Mouse (Mus musculus): ENCODE data around the gene Imp3. TPM values are rescaled to one million over a fixed set of nuclear protein-coding genes. Genes with fewer than 3 reads are reported as not detected.
"Not testable (repeated sequence)": the region's sequence is repeated elsewhere in the genome, so short reads cannot be mapped to it uniquely, and the experiment has no call there.

The Imp3 gene
- polyA plus RNA-seq, 1 experiment from 2014 or later: 42.0 TPM

DNA sequence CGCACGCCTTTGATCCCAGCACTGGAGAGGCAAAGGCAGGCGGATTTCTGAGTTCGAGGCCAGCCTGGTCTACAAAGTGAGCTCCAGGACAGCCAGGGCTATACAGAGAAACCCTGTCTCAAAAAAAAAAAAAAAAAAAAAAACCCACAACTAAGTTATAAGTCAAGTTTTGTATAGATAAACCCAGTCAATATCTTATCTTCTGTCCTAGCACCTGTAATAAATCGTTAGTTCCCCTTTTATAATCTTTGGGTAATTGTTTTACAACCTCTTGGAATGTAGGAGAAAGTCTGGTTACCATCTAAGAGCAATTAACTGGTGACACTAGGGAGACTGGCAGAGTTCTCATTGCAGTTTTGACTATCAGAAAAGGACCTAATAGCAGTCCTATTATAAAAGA is 11.4 kb downstream of the Imp3 start:
- ATAC-seq (ENCODE audit: low read depth); H3K4me2 ChIP-seq (ENCODE audit: low read depth, low read length); H3K4me3 ChIP-seq (ENCODE audit: low read depth, low read length); H3K9ac ChIP-seq (ENCODE audit: low read depth, low read length); H3K9me3 ChIP-seq (replicated peaks; ENCODE audit: control insufficient read depth, low read length); H3K27ac ChIP-seq (ENCODE audit: low read length); H3K36me3 ChIP-seq (ENCODE audit: control insufficient read depth, insufficient read depth); H3K27me3 ChIP-seq (ENCODE audit: control insufficient read depth, insufficient read depth, low read depth, low read length): not testable (repeated sequence)
- H3K4me1 ChIP-seq (ENCODE audit: control insufficient read depth, low read depth, low read length): peaks cover 13% of the 10 kb centered on the region
- WGBS (ENCODE audit: insufficient replicate concordance): 53% methylated on average over 5 of the region's 5 CpGs

DNA sequence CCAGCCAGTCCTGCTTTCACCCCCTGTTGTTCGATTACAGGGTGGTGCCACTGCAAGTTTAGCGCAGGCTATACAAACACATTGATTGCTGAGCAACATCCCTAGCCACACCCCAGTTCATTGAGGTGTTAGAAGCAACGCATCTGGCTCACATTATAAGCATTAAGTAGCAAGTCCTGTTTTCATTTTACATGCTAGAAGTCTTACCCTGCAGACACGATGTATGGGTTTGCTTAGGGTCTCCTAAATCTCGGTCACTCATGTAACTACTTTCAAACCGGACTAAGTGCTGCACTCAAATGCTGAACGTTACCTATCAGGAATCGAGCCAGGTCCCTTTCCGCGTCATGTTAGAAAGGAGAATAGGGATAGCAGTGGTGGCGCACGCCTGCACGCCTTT is 12.5 kb downstream of the Imp3 start:
- H3K27ac ChIP-seq (ENCODE audit: low read length): no peak overlapping the region

DNA sequence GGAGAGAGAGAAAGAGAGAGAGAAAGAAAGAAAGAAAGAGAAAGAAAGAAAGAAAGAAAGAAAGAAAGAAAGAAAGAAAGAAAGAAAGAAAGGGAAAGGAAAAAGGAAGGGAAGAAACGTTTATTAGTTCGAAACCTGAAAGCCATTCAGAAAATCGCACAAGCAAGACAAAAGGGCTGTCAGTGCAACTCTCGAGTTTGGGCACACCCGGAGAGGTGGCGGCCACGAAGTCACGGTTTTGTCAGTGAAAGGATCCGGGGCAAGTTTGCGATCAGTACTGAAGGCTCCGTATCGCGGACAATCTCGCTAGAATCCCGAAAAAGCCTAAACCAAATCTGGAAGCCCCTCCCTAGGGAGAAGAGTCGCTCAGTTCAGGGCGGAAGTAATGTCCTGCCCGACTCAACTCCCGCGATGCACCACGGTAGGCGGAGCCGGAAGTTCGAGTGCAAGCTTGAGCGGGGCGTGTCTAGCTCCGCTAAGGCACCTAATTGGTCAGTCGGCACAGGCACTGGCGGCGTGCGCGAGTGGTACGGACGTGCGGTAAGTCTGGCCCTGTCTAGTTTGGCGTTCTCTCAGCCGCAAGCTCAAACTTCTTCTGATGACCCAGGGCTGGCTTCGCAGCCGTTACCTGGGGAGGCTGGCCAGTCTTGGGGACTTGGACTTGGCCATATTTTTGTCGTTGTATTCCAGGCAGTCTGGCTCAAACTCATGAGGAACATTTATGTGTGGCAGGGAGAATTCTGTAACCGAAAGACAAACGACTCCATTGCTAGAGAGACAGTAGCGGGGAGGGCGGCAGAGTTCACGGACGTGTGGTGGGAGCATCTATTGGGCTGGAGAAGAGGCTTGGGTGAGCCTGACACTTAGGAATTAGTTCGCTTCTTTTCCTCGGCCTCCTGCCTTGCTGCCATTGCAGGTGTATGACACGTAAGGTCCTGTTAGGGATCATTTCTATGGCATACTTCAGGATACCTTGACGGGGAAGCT is 13.4 kb downstream of the Imp3 start, which contains the start of gene Snupn:
TSS of gene Snupn (plus strand) at position 465 of the 987 bp plus-strand sequence.
- Histone ChIP-seq H3K4me2 (ENCODE audit: low read depth, low read length) (peak within 1 kb of the TSS; percentile 70), H3K4me3 (ENCODE audit: low read depth, low read length) (peak within 1 kb of the TSS; percentile 84), H3K4me1 (ENCODE audit: control insufficient read depth, low read depth, low read length) (peaks cover 13% of the 10 kb centered on the region), H3K27me3 (ENCODE audit: control insufficient read depth, insufficient read depth, low read depth, low read length) (no peaks in the 10 kb centered on the region), H3K9ac (ENCODE audit: low read depth, low read length) (peak within 1 kb of the TSS; percentile 79), H3K36me3 (ENCODE audit: control insufficient read depth, insufficient read depth) (no peaks in the 10 kb centered on the region), H3K9me3 (replicated peaks; ENCODE audit: control insufficient read depth, low read length) (no peaks in the 10 kb centered on the region), H3K27ac (ENCODE audit: low read length) (peak within 1 kb of the TSS; percentile 87)
- peak; percentile 100 for ATAC-seq (ENCODE audit: low read depth)
- under 1% methylated on average over 50 of the region's 50 CpGs for WGBS (ENCODE audit: insufficient replicate concordance)

More for the DNA sequence above, 12.5 kb downstream of the Imp3 start:
- WGBS (ENCODE audit: insufficient replicate concordance): 14% methylated on average over 13 of the region's 13 CpGs
- Histone ChIP-seq H3K9me3 (replicated peaks; ENCODE audit: control insufficient read depth, low read length) (no peaks in the 10 kb centered on the region), H3K36me3 (ENCODE audit: control insufficient read depth, insufficient read depth) (no peaks in the 10 kb centered on the region), H3K4me3 (ENCODE audit: low read depth, low read length) (peak overlapping the region; percentile 50), H3K27me3 (ENCODE audit: control insufficient read depth, insufficient read depth, low read depth, low read length) (no peaks in the 10 kb centered on the region), H3K9ac (ENCODE audit: low read depth, low read length) (peak overlapping the region; percentile 37; the same call in 1 of the 2 replicates), H3K4me1 (ENCODE audit: control insufficient read depth, low read depth, low read length) (peaks cover 13% of the 10 kb centered on the region), H3K4me2 (ENCODE audit: low read depth, low read length) (peak overlapping the region; percentile 68)
- ATAC-seq (ENCODE audit: low read depth): no peak

DNA sequence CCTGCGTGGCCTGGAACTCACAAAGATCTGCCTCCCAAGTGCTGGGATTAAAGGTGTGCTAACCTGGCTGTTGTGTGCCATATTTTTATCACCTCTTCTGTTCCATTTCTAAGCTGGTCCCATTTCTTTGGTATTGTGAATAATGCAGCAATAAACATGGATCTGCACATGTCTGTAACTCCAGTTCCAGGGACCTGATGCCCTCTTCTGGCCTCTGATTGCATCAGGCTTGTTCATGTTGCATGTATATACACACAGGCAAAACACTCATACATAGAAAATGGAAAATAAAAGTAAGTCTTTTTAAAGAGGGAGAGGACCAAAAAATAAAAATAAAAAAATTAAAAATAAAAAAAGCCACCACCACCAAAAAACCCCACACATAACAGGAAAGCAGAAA is 16.3 kb downstream of the Imp3 start:
- no peaks in the 10 kb centered on the region for H3K9me3 ChIP-seq (replicated peaks; ENCODE audit: control insufficient read depth, low read length)
- no peaks in the 10 kb centered on the region for H3K36me3 ChIP-seq (ENCODE audit: control insufficient read depth, insufficient read depth)
- peaks cover 13% of the 10 kb centered on the region for H3K4me1 ChIP-seq (ENCODE audit: control insufficient read depth, low read depth, low read length)
- 76% methylated on average over 1 of the region's 1 CpGs for WGBS (ENCODE audit: insufficient replicate concordance)
- H3K4me3 ChIP-seq (ENCODE audit: low read depth, low read length): no peak overlapping the region
- no peak for ATAC-seq (ENCODE audit: low read depth)
- no peaks in the 10 kb centered on the region for H3K27me3 ChIP-seq (ENCODE audit: control insufficient read depth, insufficient read depth, low read depth, low read length)
- no peak overlapping the region for H3K4me2 ChIP-seq (ENCODE audit: low read depth, low read length)
- H3K27ac ChIP-seq (ENCODE audit: low read length): no peak overlapping the region
- no peak overlapping the region for H3K9ac ChIP-seq (ENCODE audit: low read depth, low read length)

DNA sequence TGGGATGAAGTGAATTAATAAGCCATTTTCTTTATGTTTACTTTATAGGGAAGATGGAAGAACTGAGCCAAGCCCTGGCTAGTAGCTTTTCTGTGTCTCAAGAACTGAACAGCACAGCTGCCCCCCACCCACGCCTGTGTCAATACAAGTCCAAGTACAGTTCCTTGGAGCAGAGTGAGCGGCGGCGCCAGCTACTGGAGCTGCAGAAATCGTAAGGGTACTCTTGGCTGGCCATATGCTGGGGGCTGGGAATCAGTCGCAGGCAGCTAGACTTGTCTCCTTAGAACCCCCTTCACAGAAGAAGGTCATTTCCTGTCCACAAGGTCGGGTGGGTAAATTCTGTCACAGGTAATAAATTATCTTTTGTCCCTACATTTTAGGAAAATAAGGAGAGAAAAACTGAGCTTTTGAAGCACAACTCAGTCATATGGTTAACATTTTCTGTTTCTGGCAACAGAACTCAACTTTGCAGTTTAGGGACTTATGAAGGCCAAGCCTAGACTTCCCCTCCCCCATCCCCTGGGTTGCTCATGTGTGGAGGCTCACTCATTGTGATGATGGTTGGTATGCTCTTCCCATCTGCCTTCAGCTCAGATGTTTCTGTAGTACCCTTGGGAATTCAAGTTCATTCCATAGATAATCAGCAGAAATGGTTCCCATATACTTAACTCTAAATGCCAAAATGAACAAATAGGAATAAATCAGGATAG is 19.8 kb downstream of the Imp3 start:
- Histone ChIP-seq H3K36me3 (ENCODE audit: control insufficient read depth, insufficient read depth) (no peaks in the 10 kb centered on the region; the same call in 1 of the 2 replicates), H3K27me3 (ENCODE audit: control insufficient read depth, insufficient read depth, low read depth, low read length) (no peaks in the 10 kb centered on the region), H3K9ac (ENCODE audit: low read depth, low read length) (no peak overlapping the region), H3K27ac (ENCODE audit: low read length) (no peak overlapping the region), H3K9me3 (replicated peaks; ENCODE audit: control insufficient read depth, low read length) (no peaks in the 10 kb centered on the region), H3K4me2 (ENCODE audit: low read depth, low read length) (no peak overlapping the region), H3K4me1 (ENCODE audit: control insufficient read depth, low read depth, low read length) (peaks cover under 1% of the 10 kb centered on the region; the same call in 1 of the 2 replicates), H3K4me3 (ENCODE audit: low read depth, low read length) (no peak overlapping the region)
- WGBS (ENCODE audit: insufficient replicate concordance): 63% methylated on average over 7 of the region's 7 CpGs
- no peak for ATAC-seq (ENCODE audit: low read depth)

DNA sequence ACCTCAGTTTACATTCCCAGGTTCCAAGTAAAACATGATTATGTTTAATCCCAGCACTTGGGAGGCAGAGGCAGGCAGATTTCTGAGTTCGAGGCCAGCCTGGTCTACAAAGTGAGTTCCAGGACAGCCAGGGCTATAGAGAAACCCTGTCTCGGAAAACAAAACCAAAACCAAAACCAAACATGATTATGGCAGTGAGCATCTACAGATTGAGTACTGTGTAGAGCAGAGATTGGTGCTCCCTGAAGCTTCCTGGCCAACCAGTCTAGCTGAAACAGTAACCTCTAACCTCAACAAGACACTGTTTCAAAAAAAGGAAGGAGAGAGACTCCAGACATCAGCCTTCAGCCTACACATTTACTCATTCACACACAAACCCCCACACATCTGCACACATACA is 21.4 kb downstream of the Imp3 start:
- no peak overlapping the region for H3K4me3 ChIP-seq (ENCODE audit: low read depth, low read length)
- no peak overlapping the region for H3K9ac ChIP-seq (ENCODE audit: low read depth, low read length)
- no peaks in the 10 kb centered on the region; the same call in 1 of the 2 replicates for H3K36me3 ChIP-seq (ENCODE audit: control insufficient read depth, insufficient read depth)
- no peaks in the 10 kb centered on the region for H3K4me1 ChIP-seq (ENCODE audit: control insufficient read depth, low read depth, low read length)
- no peaks in the 10 kb centered on the region for H3K27me3 ChIP-seq (ENCODE audit: control insufficient read depth, insufficient read depth, low read depth, low read length)
- no peak for ATAC-seq (ENCODE audit: low read depth)
- no peak overlapping the region for H3K4me2 ChIP-seq (ENCODE audit: low read depth, low read length)
- 56% methylated on average over 2 of the region's 2 CpGs for WGBS (ENCODE audit: insufficient replicate concordance)
- no peak overlapping the region for H3K27ac ChIP-seq (ENCODE audit: low read length)
- no peaks in the 10 kb centered on the region for H3K9me3 ChIP-seq (replicated peaks; ENCODE audit: control insufficient read depth, low read length)

DNA sequence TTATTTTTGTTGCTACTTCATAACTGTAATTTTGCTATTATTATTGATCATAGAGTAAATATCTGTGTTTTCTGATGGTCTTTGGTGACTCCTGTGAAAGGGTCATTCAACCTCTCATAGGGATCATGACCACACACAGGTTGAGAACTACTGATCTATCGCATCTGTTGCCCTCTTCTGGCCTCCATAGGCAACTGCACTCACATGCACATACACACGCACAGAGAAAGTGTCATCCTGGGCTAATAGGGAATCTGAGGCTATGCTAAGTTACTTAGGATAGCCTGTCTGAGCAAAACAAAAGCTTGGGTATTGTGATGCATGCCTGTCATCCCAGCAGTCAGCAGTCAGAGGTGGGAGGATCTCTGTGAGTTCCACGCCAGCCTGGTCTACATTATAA is 24.3 kb downstream of the Imp3 start:
- Histone ChIP-seq H3K4me1 (ENCODE audit: control insufficient read depth, low read depth, low read length) (no peaks in the 10 kb centered on the region), H3K4me2 (ENCODE audit: low read depth, low read length) (no peak overlapping the region), H3K27me3 (ENCODE audit: control insufficient read depth, insufficient read depth, low read depth, low read length) (no peaks in the 10 kb centered on the region), H3K9ac (ENCODE audit: low read depth, low read length) (no peak overlapping the region), H3K9me3 (replicated peaks; ENCODE audit: control insufficient read depth, low read length) (no peaks in the 10 kb centered on the region), H3K36me3 (ENCODE audit: control insufficient read depth, insufficient read depth) (no peaks in the 10 kb centered on the region; the same call in 1 of the 2 replicates), H3K4me3 (ENCODE audit: low read depth, low read length) (no peak overlapping the region), H3K27ac (ENCODE audit: low read length) (no peak overlapping the region)
- WGBS (ENCODE audit: insufficient replicate concordance): 76% methylated on average over 3 of the region's 3 CpGs
- ATAC-seq (ENCODE audit: low read depth): no peak

DNA sequence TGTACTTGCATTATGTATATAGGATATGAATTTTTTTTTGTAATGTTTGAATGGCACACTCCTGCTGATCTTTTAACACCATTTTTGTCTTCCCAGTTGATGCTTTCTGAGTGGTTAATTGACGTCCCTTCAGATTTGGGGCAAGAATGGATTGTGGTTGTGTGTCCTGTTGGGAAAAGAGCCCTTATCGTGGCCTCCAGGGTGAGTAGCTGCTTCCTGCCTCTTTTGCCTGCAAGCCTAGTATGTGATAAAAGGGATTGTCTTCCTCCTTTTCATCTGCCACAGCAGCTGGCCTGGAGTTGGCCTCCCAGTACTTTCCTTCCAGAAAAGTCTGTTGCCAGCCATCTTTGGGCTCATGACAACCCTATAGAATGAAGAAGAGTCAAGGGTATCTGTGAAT is 32.9 kb downstream of the Imp3 start:
- Histone ChIP-seq H3K4me3 (ENCODE audit: low read depth, low read length) (no peak overlapping the region), H3K9me3 (replicated peaks; ENCODE audit: control insufficient read depth, low read length) (no peaks in the 10 kb centered on the region), H3K9ac (ENCODE audit: low read depth, low read length) (no peak overlapping the region), H3K27me3 (ENCODE audit: control insufficient read depth, insufficient read depth, low read depth, low read length) (no peaks in the 10 kb centered on the region), H3K4me2 (ENCODE audit: low read depth, low read length) (no peak overlapping the region), H3K27ac (ENCODE audit: low read length) (no peak overlapping the region), H3K36me3 (ENCODE audit: control insufficient read depth, insufficient read depth) (no peaks in the 10 kb centered on the region; the same call in 1 of the 2 replicates), H3K4me1 (ENCODE audit: control insufficient read depth, low read depth, low read length) (no peaks in the 10 kb centered on the region)
- ATAC-seq (ENCODE audit: low read depth): no peak
- WGBS (ENCODE audit: insufficient replicate concordance): 18% methylated on average over 2 of the region's 2 CpGs

All from liver, embryonic 16.5 days (tissue).